ENCODE assay signal across 9 mouse cellular contexts in the genomic region with DNA sequence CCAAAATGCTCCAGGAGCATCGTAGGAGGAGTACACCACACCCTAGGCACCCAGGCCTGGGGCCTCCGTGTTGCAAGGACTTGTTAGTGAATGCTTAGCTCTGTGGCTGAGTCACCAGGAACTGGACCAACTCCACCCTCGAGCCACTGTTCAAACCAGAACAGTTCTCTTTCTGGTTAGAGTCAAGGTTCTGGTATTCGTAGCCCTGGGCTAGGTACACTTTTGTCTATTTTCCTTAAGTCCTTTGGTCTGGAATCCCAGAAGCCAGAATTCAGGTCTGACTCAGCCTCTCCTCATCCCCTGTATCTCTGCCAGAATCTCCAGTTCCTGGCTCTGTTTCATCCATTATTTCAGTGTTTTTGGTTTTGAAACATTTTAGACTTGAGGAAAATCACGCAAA.
DNase-seq lines count a peak whose midpoint lies in the region.
"Had no signal": no experiment of that assay in that cellular context is flagged by ENCODE, and none has a peak within 500 bp of the region (broad histone marks: within the 10 kb centered on the region; RNA-seq: fewer than 3 reads in every experiment).

No protein-coding gene starts in this region.

- intact Hi-C loops in gastrocnemius, postnatal 14 days (cut with DNase I; ENCODE audit: low total_unique reads), result no loop called here

- DNase-seq in layer of hippocampus, adult 11-12 months (ENCODE audit: low spot score), result peak; percentile 28
- no peak for DNase-seq in layer of hippocampus, adult 9-11 months
- DNase-seq in 416B (ENCODE audit: low read depth), result peak; percentile 44
- peak; percentile 46 for DNase-seq in MN1 (ENCODE audit: low spot score)
- peak; percentile 49 for DNase-seq in gastrocnemius, postnatal 14 days
- DNase-seq in ovary, adult 18-20 months (ENCODE audit: low spot score), result no peak
- DNase-seq in cerebellum, adult 18-20 months, result no peak
- DNase-seq: kidney, adult 8-10 months; liver, embryonic 13.5 days had no signal

Comparison
In these comparisons a context has a peak if more than half of its experiments do, and no peak if none do; other contexts are left out.
1. DNase-seq: peak in layer of hippocampus, adult 11-12 months (single experiment), 416B (single experiment), MN1 (single experiment) and gastrocnemius, postnatal 14 days (single experiment); none in layer of hippocampus, adult 9-11 months (single experiment), ovary, adult 18-20 months (single experiment) and cerebellum, adult 18-20 months (0 of 2).